ENCODE assay signal across 18 mouse cellular contexts in genomic region chr1:184260722-184261384, GRCm38 (mm10).
A peak's percentile ranks its signal among the peaks of the same experiment; 100 is the strongest.
DNase-seq lines count a peak whose midpoint lies in the region; ATAC-seq and TF ChIP-seq lines count a peak whose summit lies in the region.
"Had no signal": no experiment of that assay in that cellular context is flagged by ENCODE, and none has a peak within 500 bp of the region (broad histone marks: within the 10 kb centered on the region; RNA-seq: fewer than 3 reads in every experiment).

No protein-coding gene starts in this region.

- no peaks in the 10 kb centered on the region for H3K27me3 ChIP-seq in heart, embryonic 11.5 days (ENCODE audit: control insufficient read depth, insufficient read depth, low read length)
- no peaks in the 10 kb centered on the region; the same call in 1 of the 2 replicates for H3K27me3 ChIP-seq in thymus, adult 2 months (ENCODE audit: control insufficient read depth, insufficient read depth, low read length)
- H3K27me3 ChIP-seq in intestine, embryonic 16.5 days (replicated peaks; ENCODE audit: control insufficient read depth, insufficient read depth, low read length), result no peaks in the 10 kb centered on the region
- H3K27me3 ChIP-seq: embryonic facial prominence, embryonic 12.5 days; intestine, embryonic 15.5 days; liver, embryonic 13.5 days had no signal

- H3K9me3 ChIP-seq in heart, embryonic 11.5 days (replicated peaks; ENCODE audit: control insufficient read depth, low read length), result no peaks in the 10 kb centered on the region
- no peaks in the 10 kb centered on the region for H3K9me3 ChIP-seq in intestine, embryonic 16.5 days (ENCODE audit: control insufficient read depth, low read length)
- H3K9me3 ChIP-seq: embryonic facial prominence, embryonic 12.5 days; heart, embryonic 13.5 days; hindbrain, embryonic 10.5 days; intestine, embryonic 15.5 days; liver, embryonic 13.5 days; midbrain, embryonic 10.5 days had no signal

- no peaks in the 10 kb centered on the region for H3K4me1 ChIP-seq in heart, embryonic 11.5 days (ENCODE audit: control insufficient read depth, insufficient read depth, low read length)
- peaks cover 4% of the 10 kb centered on the region for H3K4me1 ChIP-seq in thymus, adult 2 months (replicated peaks; ENCODE audit: control insufficient read depth, insufficient read depth, low read length)
- no peaks in the 10 kb centered on the region for H3K4me1 ChIP-seq in intestine, embryonic 16.5 days (ENCODE audit: control insufficient read depth, insufficient read depth, low read length)
- H3K4me1 ChIP-seq: embryonic facial prominence, embryonic 12.5 days; heart, embryonic 13.5 days; hindbrain, embryonic 10.5 days; intestine, embryonic 15.5 days; liver, embryonic 13.5 days; midbrain, embryonic 10.5 days had no signal

- DNase-seq in heart, adult 9 months (ENCODE audit: low spot score in 2 of 2), result peak; percentile 15 to 60
- no peak for DNase-seq in thymus, adult 2 months
- DNase-seq in thymus, postnatal 4 days, result no peak
- DNase-seq in testis, postnatal 10 days (ENCODE audit: low spot score), result no peak
- DNase-seq: adrenal gland, postnatal 36 days; cerebellum, postnatal 36 days; liver, embryonic 13.5 days had no signal

- TF ChIP-seq POLR2A in thymus, adult 2 months (IDR thresholded peaks at IDR 0.05; ENCODE audit: control insufficient read depth, extremely low read depth, insufficient read depth, low read length, poor library complexity), result no peak

- no peaks in the 10 kb centered on the region for H3K36me3 ChIP-seq in heart, embryonic 11.5 days (ENCODE audit: control insufficient read depth, insufficient read depth, low read length)
- no peaks in the 10 kb centered on the region for H3K36me3 ChIP-seq in thymus, adult 2 months (ENCODE audit: control insufficient read depth, insufficient read depth, low read length)
- no peaks in the 10 kb centered on the region for H3K36me3 ChIP-seq in intestine, embryonic 16.5 days (ENCODE audit: control insufficient read depth, insufficient read depth, low read length)
- H3K36me3 ChIP-seq: embryonic facial prominence, embryonic 12.5 days; G1E; heart, embryonic 13.5 days; hindbrain, embryonic 10.5 days; intestine, embryonic 15.5 days; liver, embryonic 13.5 days; midbrain, embryonic 10.5 days had no signal

- no peak overlapping the region for H3K27ac ChIP-seq in heart, embryonic 11.5 days (ENCODE audit: low read depth, low read length)
- peak overlapping the region; percentile 54; the same call in 1 of the 2 replicates for H3K27ac ChIP-seq in thymus, adult 2 months (ENCODE audit: control insufficient read depth, insufficient read depth, low read length)
- H3K27ac ChIP-seq in intestine, embryonic 16.5 days (ENCODE audit: low read length), result no peak overlapping the region
- H3K27ac ChIP-seq: embryonic facial prominence, embryonic 12.5 days; heart, embryonic 13.5 days; hindbrain, embryonic 10.5 days; intestine, embryonic 15.5 days; liver, embryonic 13.5 days; midbrain, embryonic 10.5 days; stomach, postnatal 0 days had no signal

- 76% methylated on average over 6 of the region's 6 CpGs for WGBS in heart, embryonic 11.5 days (ENCODE audit: insufficient replicate concordance)
- 81% methylated on average over 6 of the region's 6 CpGs for WGBS in thymus, adult 2 months
- 84% methylated on average over 6 of the region's 6 CpGs for WGBS in intestine, embryonic 16.5 days

- no peak for TF ChIP-seq CTCF in thymus, adult 2 months (IDR thresholded peaks at IDR 0.05; ENCODE audit: borderline replicate concordance, control insufficient read depth, extremely low read depth, insufficient read depth, low read length, poor library complexity)

- H3K4me2 ChIP-seq in heart, embryonic 11.5 days, result no peak overlapping the region
- no peak overlapping the region for H3K4me2 ChIP-seq in intestine, embryonic 16.5 days (ENCODE audit: low read depth, low read length)
- H3K4me2 ChIP-seq: embryonic facial prominence, embryonic 12.5 days; heart, embryonic 13.5 days; intestine, embryonic 15.5 days; liver, embryonic 13.5 days had no signal

- no peak overlapping the region for H3K4me3 ChIP-seq in heart, embryonic 11.5 days (ENCODE audit: low read depth, low read length)
- no peak overlapping the region for H3K4me3 ChIP-seq in thymus, adult 2 months (ENCODE audit: control insufficient read depth, insufficient read depth, low read length)
- H3K4me3 ChIP-seq in intestine, embryonic 16.5 days (ENCODE audit: low read length), result no peak overlapping the region
- H3K4me3 ChIP-seq: embryonic facial prominence, embryonic 12.5 days; heart, embryonic 13.5 days; hindbrain, embryonic 10.5 days; intestine, embryonic 15.5 days; liver, embryonic 13.5 days; midbrain, embryonic 10.5 days had no signal

- H3K9ac ChIP-seq in heart, embryonic 11.5 days (ENCODE audit: low read depth, low read length), result no peak overlapping the region
- H3K9ac ChIP-seq in intestine, embryonic 16.5 days (ENCODE audit: low read depth, low read length), result no peak overlapping the region
- H3K9ac ChIP-seq: embryonic facial prominence, embryonic 12.5 days; heart, embryonic 13.5 days; intestine, embryonic 15.5 days; liver, embryonic 13.5 days had no signal

- ATAC-seq in heart, embryonic 11.5 days (replicated peaks; ENCODE audit: insufficient number of reproducible peaks, low FRiP score, low TSS enrichment), result no peak
- ATAC-seq in activated CD4-positive, CD25-positive, alpha-beta regulatory T cell, adult 4 months, result peak; percentile 76
- ATAC-seq in intestine, embryonic 16.5 days, result no peak
- ATAC-seq: intestine, embryonic 15.5 days; lung, postnatal 0 days had no signal

Comparison
In these comparisons a context has a peak if more than half of its experiments do, and no peak if none do; other contexts are left out.
1. DNase-seq: peak in heart, adult 9 months (2 of 2); none in thymus, adult 2 months (single experiment), thymus, postnatal 4 days (single experiment) and testis, postnatal 10 days (single experiment).